43 mouse cellular contexts compared by ENCODE assay signal in genomic region chr3:93023411-93024184, GRCm38 (mm10). TPM values are rescaled to one million over a fixed set of nuclear protein-coding genes. Genes with fewer than 3 reads are reported as not detected.
DNase-seq lines count a peak whose midpoint lies in the region; ATAC-seq lines count a peak whose summit lies in the region.
"Had no signal": no experiment of that assay in that cellular context is flagged by ENCODE, and none has a peak within 500 bp of the region (broad histone marks: within the 10 kb centered on the region; RNA-seq: fewer than 3 reads in every experiment).

No protein-coding gene starts in this region.

- ATAC-seq in kidney, embryonic 14.5 days (ENCODE audit: low FRiP score, low TSS enrichment): peak; percentile 35; the same call in 1 of the 2 replicates
- ATAC-seq: forebrain, embryonic 15.5 days; hindbrain, embryonic 16.5 days had no signal

- no peaks in the 10 kb centered on the region for H3K36me3 ChIP-seq in kidney, embryonic 14.5 days (ENCODE audit: control insufficient read depth, insufficient read depth, low read length)
- H3K36me3 ChIP-seq: embryonic facial prominence, embryonic 12.5 days; forebrain, embryonic 10.5 days; forebrain, embryonic 15.5 days; heart, embryonic 10.5 days; heart, embryonic 15.5 days; limb, embryonic 12.5 days; liver, embryonic 15.5 days had no signal

- H3K9me3 ChIP-seq in kidney, embryonic 14.5 days (ENCODE audit: control insufficient read depth, low read length): no peaks in the 10 kb centered on the region
- H3K9me3 ChIP-seq: embryonic facial prominence, embryonic 12.5 days; forebrain, embryonic 10.5 days; forebrain, embryonic 15.5 days; heart, embryonic 10.5 days; heart, embryonic 15.5 days; limb, embryonic 12.5 days; liver, embryonic 15.5 days had no signal

- no peaks in the 10 kb centered on the region for H3K4me1 ChIP-seq in kidney, embryonic 14.5 days (ENCODE audit: control insufficient read depth, insufficient read depth, low read length)
- H3K4me1 ChIP-seq: embryonic facial prominence, embryonic 12.5 days; forebrain, embryonic 10.5 days; forebrain, embryonic 15.5 days; heart, embryonic 15.5 days; limb, embryonic 12.5 days; liver, embryonic 15.5 days had no signal

- intact Hi-C loops in left cerebral cortex, postnatal 14 days (cut with DNase I): no loop called here
- intact Hi-C loops in left cerebral cortex, postnatal 4 days (cut with DNase I): loop anchor here (10.0 kb wide), 1 partner anchor 869 kb away; no protein-coding TSS in a partner anchor

- H3K9ac ChIP-seq in kidney, embryonic 14.5 days (ENCODE audit: low read depth, low read length): no peak overlapping the region
- H3K9ac ChIP-seq: embryonic facial prominence, embryonic 12.5 days; forebrain, embryonic 15.5 days; heart, embryonic 15.5 days; limb, embryonic 12.5 days; liver, embryonic 15.5 days; lung, embryonic 14.5 days had no signal

- H3K4me2 ChIP-seq in kidney, embryonic 14.5 days (replicated peaks; ENCODE audit: low read depth, low read length): no peak overlapping the region
- H3K4me2 ChIP-seq: embryonic facial prominence, embryonic 12.5 days; forebrain, embryonic 15.5 days; heart, embryonic 15.5 days; limb, embryonic 12.5 days; liver, embryonic 15.5 days; lung, embryonic 14.5 days had no signal

- DNase-seq in kidney, postnatal 25 days: no peak
- peak; percentile 12 to 40 for DNase-seq in left cerebral cortex, postnatal 14 days (ENCODE audit: low spot score in 2 of 2)
- DNase-seq in left cerebral cortex, postnatal 4 days: no peak
- DNase-seq in 3134 (ENCODE audit: extremely low read depth, insufficient read length, low spot score): peak; percentile 19
- DNase-seq in brain, adult 2 months (ENCODE audit: low read depth, low spot score): peak; percentile 83
- no peak for DNase-seq in layer of hippocampus, adult 8-10 months (ENCODE audit: low spot score in 2 of 2)
- no peak for DNase-seq in thymus, adult 18-20 months
- DNase-seq: adrenal gland, adult 8-10 months; cerebellum, adult 9-10 months; cerebellum, postnatal 36 days; embryo, embryonic 11 days; gastrocnemius, postnatal 14 days; heart, adult 11 months; kidney, adult 2 months; kidney, postnatal 36 days; lung, embryonic 14.5 days; lung, postnatal 14 days; midbrain, embryonic 14.5 days; retina, postnatal 1 day; thymus, adult 2 months; thymus, postnatal 4 days had no signal

- 77% methylated on average over 3 of the region's 3 CpGs for WGBS in kidney, embryonic 14.5 days

- no peaks in the 10 kb centered on the region for H3K27me3 ChIP-seq in kidney, embryonic 14.5 days (ENCODE audit: control insufficient read depth, insufficient read depth, low read length)
- H3K27me3 ChIP-seq: CH12.LX; embryonic facial prominence, embryonic 12.5 days; forebrain, embryonic 15.5 days; heart, embryonic 15.5 days; limb, embryonic 12.5 days; liver, embryonic 15.5 days had no signal

- H3K4me3 ChIP-seq in kidney, embryonic 14.5 days (ENCODE audit: low read length): no peak overlapping the region
- H3K4me3 ChIP-seq: embryonic facial prominence, embryonic 12.5 days; forebrain, embryonic 10.5 days; forebrain, embryonic 15.5 days; heart, embryonic 10.5 days; heart, embryonic 15.5 days; layer of hippocampus, adult 2 months; limb, embryonic 12.5 days; liver, embryonic 15.5 days had no signal

- no peak overlapping the region for H3K27ac ChIP-seq in kidney, embryonic 14.5 days (ENCODE audit: low read depth, low read length)
- H3K27ac ChIP-seq: embryonic facial prominence, embryonic 12.5 days; forebrain, embryonic 10.5 days; forebrain, embryonic 15.5 days; heart, embryonic 10.5 days; heart, embryonic 15.5 days; layer of hippocampus, adult 2 months; limb, embryonic 12.5 days; liver, embryonic 15.5 days had no signal

RNA-seq across cellular contexts. Expression of gene Lce1m, which starts 4.7 kb away (rescaled TPM):
- polyA plus RNA-seq in kidney, embryonic 14.5 days (2014; fragmentation: Nextera tagmentation; extraction: Ambion mirVana): not detected in 2 replicates
- not detected for total RNA-seq in left cerebral cortex, postnatal 14 days (2021)
- not detected for total RNA-seq in left cerebral cortex, postnatal 4 days (2021)
- not detected for total RNA-seq in layer of hippocampus, adult 8-10 months (2022)
- total RNA-seq: adrenal gland, adult 8-10 months; adrenal gland, postnatal 4 days; CH12.LX; ES-E14; gastrocnemius, postnatal 14 days; heart, postnatal 25 days; layer of hippocampus, adult 2 months; layer of hippocampus, postnatal 25 days; liver, adult 2 months; monocyte, adult 5-6 weeks had no signal
- polyA plus RNA-seq: C2C12; embryonic facial prominence, embryonic 12.5 days; forebrain, embryonic 10.5 days; forebrain, embryonic 15.5 days; heart, embryonic 10.5 days; heart, embryonic 15.5 days; hindbrain, embryonic 11.5 days; hindbrain, embryonic 16.5 days; intestine, embryonic 14.5 days; kidney, adult 2 months; limb, embryonic 12.5 days; liver, adult 2 months; liver, embryonic 15.5 days; lung, embryonic 14.5 days; midbrain, embryonic 14.5 days; neural tube, embryonic 14.5 days had no signal

RNA-seq across cellular contexts. Expression of gene Crct1, which starts 8.1 kb away (rescaled TPM):
- polyA plus RNA-seq in kidney, embryonic 14.5 days (2014; fragmentation: Nextera tagmentation; extraction: Ambion mirVana): 0.64 and 0.67 TPM in 2 replicates
- total RNA-seq in left cerebral cortex, postnatal 14 days (2021): not detected
- total RNA-seq in left cerebral cortex, postnatal 4 days (2021): not detected
- total RNA-seq in layer of hippocampus, adult 8-10 months (2022): not detected
- total RNA-seq: adrenal gland, adult 8-10 months; adrenal gland, postnatal 4 days; CH12.LX; gastrocnemius, postnatal 14 days; heart, postnatal 25 days; layer of hippocampus, adult 2 months; layer of hippocampus, postnatal 25 days; liver, adult 2 months; monocyte, adult 5-6 weeks had no signal
- polyA plus RNA-seq: C2C12; embryonic facial prominence, embryonic 12.5 days; forebrain, embryonic 10.5 days; forebrain, embryonic 15.5 days; heart, embryonic 10.5 days; intestine, embryonic 14.5 days; kidney, adult 2 months; limb, embryonic 12.5 days; liver, adult 2 months; liver, embryonic 15.5 days; lung, embryonic 14.5 days had no signal

RNA-seq across cellular contexts. Expression of gene Lce3f, which starts 31.6 kb away (rescaled TPM):
- not detected in 2 replicates for polyA plus RNA-seq in kidney, embryonic 14.5 days (2014; fragmentation: Nextera tagmentation; extraction: Ambion mirVana)
- not detected for total RNA-seq in left cerebral cortex, postnatal 14 days (2021)
- total RNA-seq in left cerebral cortex, postnatal 4 days (2021): not detected
- total RNA-seq in layer of hippocampus, adult 8-10 months (2022): not detected
- total RNA-seq: adrenal gland, adult 8-10 months; adrenal gland, postnatal 4 days; CH12.LX; ES-E14; gastrocnemius, postnatal 14 days; heart, postnatal 25 days; layer of hippocampus, adult 2 months; layer of hippocampus, postnatal 25 days; liver, adult 2 months; monocyte, adult 5-6 weeks had no signal
- polyA plus RNA-seq: C2C12; embryonic facial prominence, embryonic 12.5 days; forebrain, embryonic 10.5 days; forebrain, embryonic 15.5 days; heart, embryonic 10.5 days; hindbrain, embryonic 11.5 days; hindbrain, embryonic 16.5 days; intestine, embryonic 14.5 days; kidney, adult 2 months; limb, embryonic 12.5 days; liver, adult 2 months; liver, embryonic 15.5 days; lung, embryonic 14.5 days; midbrain, embryonic 14.5 days; neural tube, embryonic 14.5 days had no signal

RNA-seq across cellular contexts. Expression of gene Gm4858, which starts 45.0 kb away (rescaled TPM):
- not detected in 2 replicates for polyA plus RNA-seq in kidney, embryonic 14.5 days (2014; fragmentation: Nextera tagmentation; extraction: Ambion mirVana)
- not detected for total RNA-seq in left cerebral cortex, postnatal 14 days (2021)
- not detected for total RNA-seq in left cerebral cortex, postnatal 4 days (2021)
- total RNA-seq in layer of hippocampus, adult 8-10 months (2022): not detected
- total RNA-seq: adrenal gland, adult 8-10 months; adrenal gland, postnatal 4 days; CH12.LX; gastrocnemius, postnatal 14 days; heart, postnatal 25 days; layer of hippocampus, adult 2 months; layer of hippocampus, postnatal 25 days; liver, adult 2 months; monocyte, adult 5-6 weeks had no signal
- polyA plus RNA-seq: embryonic facial prominence, embryonic 12.5 days; forebrain, embryonic 10.5 days; forebrain, embryonic 15.5 days; heart, embryonic 10.5 days; heart, embryonic 15.5 days; hindbrain, embryonic 11.5 days; hindbrain, embryonic 16.5 days; intestine, embryonic 14.5 days; kidney, adult 2 months; limb, embryonic 12.5 days; liver, adult 2 months; liver, embryonic 15.5 days; lung, embryonic 14.5 days; midbrain, embryonic 14.5 days; neural tube, embryonic 14.5 days; stomach, embryonic 16.5 days had no signal

RNA-seq across cellular contexts. Expression of gene Lce3e, which starts 56.7 kb away (rescaled TPM):
- polyA plus RNA-seq in kidney, embryonic 14.5 days (2014; fragmentation: Nextera tagmentation; extraction: Ambion mirVana): not detected in 2 replicates
- not detected for total RNA-seq in left cerebral cortex, postnatal 14 days (2021)
- total RNA-seq in left cerebral cortex, postnatal 4 days (2021): not detected
- total RNA-seq in layer of hippocampus, adult 8-10 months (2022): not detected
- total RNA-seq: adrenal gland, adult 8-10 months; adrenal gland, postnatal 4 days; CH12.LX; ES-E14; gastrocnemius, postnatal 14 days; heart, postnatal 25 days; layer of hippocampus, adult 2 months; layer of hippocampus, postnatal 25 days; liver, adult 2 months; monocyte, adult 5-6 weeks had no signal
- polyA plus RNA-seq: C2C12; embryonic facial prominence, embryonic 12.5 days; forebrain, embryonic 10.5 days; forebrain, embryonic 15.5 days; heart, embryonic 10.5 days; heart, embryonic 15.5 days; hindbrain, embryonic 11.5 days; hindbrain, embryonic 16.5 days; intestine, embryonic 14.5 days; kidney, adult 2 months; limb, embryonic 12.5 days; liver, adult 2 months; liver, embryonic 15.5 days; lung, embryonic 14.5 days; midbrain, embryonic 14.5 days; neural tube, embryonic 14.5 days had no signal

Comparison
In these comparisons a context has a peak if more than half of its experiments do, and no peak if none do; other contexts are left out.
1. DNase-seq: peak in left cerebral cortex, postnatal 14 days (2 of 2), 3134 (single experiment) and brain, adult 2 months (single experiment); none in kidney, postnatal 25 days (0 of 2), left cerebral cortex, postnatal 4 days (single experiment), layer of hippocampus, adult 8-10 months (0 of 2) and thymus, adult 18-20 months (0 of 2).